Mouse (Mus musculus) left cerebral cortex, adult 2 months (tissue): Measurements from ENCODE around the gene Acbd6. TPM values are rescaled to one million over a fixed set of nuclear protein-coding genes. Genes with fewer than 3 reads are reported as not detected.

Experiments used
- DNase-seq, 2 experiments: peaks; one replicate each; pipeline ENCODE4 v3.0.0; 2021 to 2022; ENCODE audit warnings: low spot score in 2 of 2, mixed read lengths in 1 of 2; ENCODE audit errors: extremely low spot score in 1 of 2
- H3K27ac ChIP-seq: fragments of 200-600 bp; 2 replicates; pipeline ENCODE4 v1.8.1; 2022
- H3K4me3 ChIP-seq: fragments of 200-600 bp; 2 replicates; pipeline ENCODE4 v1.8.1; 2022
- CTCF ChIP-seq: fragments of 200-600 bp; IDR thresholded peaks from 2 replicates; pipeline ENCODE4 v1.8.1; 2022; ENCODE audit warnings: antibody characterized with exemption, mild to moderate bottlenecking, moderate library complexity
- intact Hi-C: fragments of 180-260 bp; cut with DNase I; formaldehyde crosslinking; loops from one replicate; pipeline ENCODE4 v1.15.1; 2025
- long read RNA-seq, 2 experiments: library from polyadenylated mRNA; stranded (forward); transcript quantifications; one replicate each; pipeline ENCODE4 v2.0.0; 2021; ENCODE audit warnings: borderline mapping rate in 2 of 2
- total RNA-seq, 2 experiments: library from RNA; stranded (reverse); gene quantifications; 2 replicates each; pipeline ENCODE4 v1.2.3; 2021

Gene Acbd6
- total RNA-seq: 100 to 1,000 TPM in 1 of 2 experiments, 10 to 100 TPM in 1; 95.6 to 101 TPM
- long read RNA-seq, experiment 1, full-length matches to known transcripts: 30 of 38 reads
- long read RNA-seq, experiment 1, partial matches to known transcripts: 2 of 38 reads
- long read RNA-seq, experiment 1, other reads (novel, unspliced or antisense): 6 of 38 reads
- long read RNA-seq, experiment 2, full-length matches to known transcripts: 22 of 25 reads
- long read RNA-seq, experiment 2, partial matches to known transcripts: 0 of 25 reads
- long read RNA-seq, experiment 2, other reads (novel, unspliced or antisense): 3 of 25 reads

- intact Hi-C loops: no loop called here
- TF ChIP-seq CTCF: no peak
- H3K27ac ChIP-seq: peak within 1 kb of the TSS; percentile 89
Measured at GRCm38 (mm10) chr1:155558012-155558842, at the start of gene Acbd6. TSS of gene Acbd6 (plus strand) at chr1:155558120.

GRCm38 (mm10) chr1:155510263-155510662, 47.7 kb upstream of the Acbd6 start:
- intact Hi-C loops: no loop called here
- no peak for DNase-seq
- TF ChIP-seq CTCF: no peak
- Histone ChIP-seq H3K4me3 (no peak overlapping the region), H3K27ac (no peak overlapping the region)

More at GRCm38 (mm10) chr1:155558012-155558842, at the start of gene Acbd6:
- peak; percentile 79 to 84 for DNase-seq
- peak within 1 kb of the TSS; percentile 97 for H3K4me3 ChIP-seq

- H3K27ac ChIP-seq: no peak overlapping the region
- no peak for DNase-seq
- TF ChIP-seq CTCF: no peak
- intact Hi-C loops: loop anchor here (5.0 kb wide), 1 partner anchor 99 kb away; the partner anchor contains the start of gene Xpr1
- no peak overlapping the region for H3K4me3 ChIP-seq
Measured at GRCm38 (mm10) chr1:155515866-155516265, 42.1 kb upstream of the Acbd6 start.

- DNase-seq: peak; percentile 58 to 62
- intact Hi-C loops: loop anchor here (5.0 kb wide), 1 partner anchor 99 kb away; the partner anchor contains the start of gene Xpr1
- Histone ChIP-seq H3K4me3 (no peak overlapping the region), H3K27ac (no peak overlapping the region; the same call in 1 of the 2 replicates)
- peak; percentile 61 for TF ChIP-seq CTCF
Measured at GRCm38 (mm10) chr1:155516594-155516993, 41.3 kb upstream of the Acbd6 start.

- no peak for DNase-seq
- Histone ChIP-seq H3K4me3 (no peak overlapping the region), H3K27ac (no peak overlapping the region)
- no peak for TF ChIP-seq CTCF
- intact Hi-C loops: loop anchor here (5.0 kb wide), 1 partner anchor 100 kb away; the partner anchor contains the start of gene Xpr1
Measured at GRCm38 (mm10) chr1:155517060-155517459, 40.9 kb upstream of the Acbd6 start.

GRCm38 (mm10) chr1:155520285-155520684, 37.6 kb upstream of the Acbd6 start:
- intact Hi-C loops: loop anchor here (10.0 kb wide), 1 partner anchor 725 kb away; no protein-coding TSS in a partner anchor
- H3K4me3 ChIP-seq: no peak overlapping the region

GRCm38 (mm10) chr1:155522493-155522892, 35.4 kb upstream of the Acbd6 start:
- Histone ChIP-seq H3K27ac (no peak overlapping the region), H3K4me3 (no peak overlapping the region)
- no peak for DNase-seq
- intact Hi-C loops: loop anchor here (10.0 kb wide), 1 partner anchor 728 kb away; no protein-coding TSS in a partner anchor
- TF ChIP-seq CTCF: no peak

More at GRCm38 (mm10) chr1:155520285-155520684, 37.6 kb upstream of the Acbd6 start:
- H3K27ac ChIP-seq: no peak overlapping the region
- no peak for DNase-seq
- TF ChIP-seq CTCF: no peak

GRCm38 (mm10) chr1:155526176-155526575, 31.7 kb upstream of the Acbd6 start:
- DNase-seq: no peak
- intact Hi-C loops: loop anchor here (10.0 kb wide), 1 partner anchor 731 kb away; no protein-coding TSS in a partner anchor
- TF ChIP-seq CTCF: no peak
- Histone ChIP-seq H3K27ac (no peak overlapping the region), H3K4me3 (no peak overlapping the region)

- intact Hi-C loops: loop anchor here (10.0 kb wide), 1 partner anchor 732 kb away; no protein-coding TSS in a partner anchor
- Histone ChIP-seq H3K4me3 (no peak overlapping the region), H3K27ac (no peak overlapping the region)
- no peak for DNase-seq
- TF ChIP-seq CTCF: no peak
Measured at GRCm38 (mm10) chr1:155527027-155527786, 30.7 kb upstream of the Acbd6 start.

- no peak for TF ChIP-seq CTCF
- Histone ChIP-seq H3K4me3 (no peak overlapping the region), H3K27ac (no peak overlapping the region)
- no peak for DNase-seq
- intact Hi-C loops: loop anchor here (10.0 kb wide), 1 partner anchor 733 kb away; no protein-coding TSS in a partner anchor
Measured at GRCm38 (mm10) chr1:155527787-155528158, 30.1 kb upstream of the Acbd6 start.

- no peak for DNase-seq
- intact Hi-C loops: loop anchor here (10.0 kb wide), 1 partner anchor 734 kb away; no protein-coding TSS in a partner anchor
- no peak overlapping the region for H3K27ac ChIP-seq
- TF ChIP-seq CTCF: no peak
- no peak overlapping the region for H3K4me3 ChIP-seq
Measured at GRCm38 (mm10) chr1:155528405-155529119, 29.4 kb upstream of the Acbd6 start.
